In the genomic region with DNA sequence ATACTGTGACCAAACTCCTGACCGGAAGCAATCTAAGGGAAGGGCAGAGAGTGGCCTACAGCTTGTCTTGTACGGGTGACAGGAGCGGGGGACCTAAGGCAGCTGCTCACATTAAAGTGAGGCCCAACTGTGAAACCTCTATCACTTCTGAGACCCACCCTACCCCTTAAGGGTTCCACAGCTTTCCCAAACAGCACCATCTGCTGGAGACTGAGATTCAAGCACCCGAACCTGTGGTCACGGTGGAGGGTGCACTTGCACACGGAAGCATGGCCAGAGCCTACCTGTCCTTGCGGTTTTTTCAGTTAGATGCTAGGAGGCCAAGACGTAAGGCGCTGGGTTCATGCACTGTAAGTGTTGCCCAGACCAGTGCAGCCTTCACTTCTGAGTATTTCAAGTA, we compare ENCODE assay signal across 9 mouse cellular contexts. TPM values are rescaled to one million over a fixed set of nuclear protein-coding genes. Genes with fewer than 3 reads are reported as not detected.
DNase-seq lines count a peak whose midpoint lies in the region; ATAC-seq and TF ChIP-seq lines count a peak whose summit lies in the region.
"Had no signal": no experiment of that assay in that cellular context is flagged by ENCODE, and none has a peak within 500 bp of the region (broad histone marks: within the 10 kb centered on the region; RNA-seq: fewer than 3 reads in every experiment).

No protein-coding gene starts in this region.

- WGBS in liver, embryonic 11.5 days: 75% methylated on average over 9 of the region's 9 CpGs
- WGBS in bone marrow, adult 2 months: 58% methylated on average over 9 of the region's 9 CpGs
- 83% methylated on average over 9 of the region's 9 CpGs for WGBS in limb, embryonic 10.5 days
- WGBS in stomach, embryonic 15.5 days: 69% methylated on average over 9 of the region's 9 CpGs

- no peak overlapping the region for H3K4me2 ChIP-seq in liver, embryonic 11.5 days
- H3K4me2 ChIP-seq in stomach, embryonic 15.5 days: no peak overlapping the region

- H3K27ac ChIP-seq in liver, embryonic 11.5 days (ENCODE audit: low read depth, low read length): no peak overlapping the region
- no peak overlapping the region for H3K27ac ChIP-seq in bone marrow, adult 2 months (ENCODE audit: control insufficient read depth, insufficient read depth, low read depth, low read length, poor library complexity)
- H3K27ac ChIP-seq in limb, embryonic 10.5 days: no peak overlapping the region
- no peak overlapping the region for H3K27ac ChIP-seq in stomach, embryonic 15.5 days

- DNase-seq in embryo, embryonic 10.5 days (ENCODE audit: low spot score): peak; percentile 52
- no peak for DNase-seq in embryo, embryonic 11 days
- DNase-seq in liver: peak; percentile 18
- no peak for DNase-seq in liver, embryonic 11.5 days (ENCODE audit: low spot score)
- peak; percentile 47 for DNase-seq in limb, embryonic 10.5 days (ENCODE audit: low spot score)
- DNase-seq in right cerebral cortex, postnatal 25 days: no peak

- H3K9ac ChIP-seq in liver, embryonic 11.5 days (ENCODE audit: low read depth, low read length): no peak overlapping the region
- H3K9ac ChIP-seq in stomach, embryonic 15.5 days: no peak overlapping the region

- H3K9me3 ChIP-seq in liver, embryonic 11.5 days (ENCODE audit: control insufficient read depth, low read length): no peaks in the 10 kb centered on the region
- H3K9me3 ChIP-seq in limb, embryonic 10.5 days (replicated peaks): no peaks in the 10 kb centered on the region
- no peaks in the 10 kb centered on the region for H3K9me3 ChIP-seq in stomach, embryonic 15.5 days

- H3K4me3 ChIP-seq in liver, embryonic 11.5 days (ENCODE audit: low read depth, low read length): no peak overlapping the region
- no peak overlapping the region for H3K4me3 ChIP-seq in bone marrow, adult 2 months (replicated peaks; ENCODE audit: control insufficient read depth, low read depth, low read length)
- no peak overlapping the region for H3K4me3 ChIP-seq in limb, embryonic 10.5 days
- H3K4me3 ChIP-seq in stomach, embryonic 15.5 days (replicated peaks): no peak overlapping the region
- H3K4me3 ChIP-seq: myocyte had no signal

- no peak for ATAC-seq in liver, embryonic 11.5 days (replicated peaks; ENCODE audit: low FRiP score)
- peak; percentile 40; the same call in 1 of the 2 replicates for ATAC-seq in stomach, embryonic 15.5 days (ENCODE audit: insufficient read depth, low FRiP score, low read depth)

- H3K36me3 ChIP-seq in liver, embryonic 11.5 days (ENCODE audit: control insufficient read depth, insufficient read depth, low read length): peaks cover 29% of the 10 kb centered on the region
- peaks cover 76% of the 10 kb centered on the region for H3K36me3 ChIP-seq in limb, embryonic 10.5 days
- H3K36me3 ChIP-seq in stomach, embryonic 15.5 days: peaks cover 11% of the 10 kb centered on the region

- peaks cover 5% of the 10 kb centered on the region for H3K4me1 ChIP-seq in liver, embryonic 11.5 days (replicated peaks; ENCODE audit: control insufficient read depth, insufficient read depth, low read length)
- H3K4me1 ChIP-seq in bone marrow, adult 2 months (ENCODE audit: control insufficient read depth, insufficient read depth, low read length): no peaks in the 10 kb centered on the region; the same call in none of the 2 replicates
- H3K4me1 ChIP-seq in limb, embryonic 10.5 days: peaks cover 7% of the 10 kb centered on the region
- no peaks in the 10 kb centered on the region for H3K4me1 ChIP-seq in stomach, embryonic 15.5 days

- no peaks in the 10 kb centered on the region for H3K27me3 ChIP-seq in liver, embryonic 11.5 days (replicated peaks; ENCODE audit: control insufficient read depth, insufficient read depth, low read length)
- H3K27me3 ChIP-seq in limb, embryonic 10.5 days (ENCODE audit: low read depth, poor library complexity, severe bottlenecking): no peaks in the 10 kb centered on the region
- H3K27me3 ChIP-seq in stomach, embryonic 15.5 days (replicated peaks): no peaks in the 10 kb centered on the region

- TF ChIP-seq CTCF in bone marrow, adult 2 months (IDR thresholded peaks at IDR 0.05; ENCODE audit: control insufficient read depth, insufficient read depth, low read length): peak; percentile 44; the same call in 1 of the 2 replicates

- TF ChIP-seq POLR2A in bone marrow, adult 2 months (IDR thresholded peaks at IDR 0.05; ENCODE audit: borderline replicate concordance, control insufficient read depth, low read depth, low read length): no peak

RNA-seq across cellular contexts. Expression of a gene that starts 18.3 kb away (rescaled TPM):
- polyA plus RNA-seq in liver, embryonic 11.5 days (2014; fragmentation: Nextera tagmentation; extraction: Ambion mirVana): 0.67 and 0.96 TPM in 2 replicates
- not detected in 2 replicates for polyA plus RNA-seq in bone marrow, adult 2 months (2011; ENCODE audit: insufficient read depth, insufficient read length, low replicate concordance, missing spikeins)
- polyA plus RNA-seq in limb, embryonic 10.5 days (2016; fragmentation: Nextera tagmentation; extraction: Ambion mirVana): 0.39 and 2.9 TPM in 2 replicates
- polyA plus RNA-seq in stomach, embryonic 15.5 days (2015; fragmentation: Nextera tagmentation; extraction: Ambion mirVana): 0.77 and 2.3 TPM in 2 replicates

RNA-seq across cellular contexts. Expression of a gene that starts 58.8 kb away (rescaled TPM):
- polyA plus RNA-seq in liver, embryonic 11.5 days (2014; fragmentation: Nextera tagmentation; extraction: Ambion mirVana): 0.64 and 1.0 TPM in 2 replicates
- 1.0 and 1.5 TPM in 2 replicates for polyA plus RNA-seq in bone marrow, adult 2 months (2011; ENCODE audit: insufficient read depth, insufficient read length, low replicate concordance, missing spikeins)
- 0.14 and 0.28 TPM in 2 replicates for polyA plus RNA-seq in limb, embryonic 10.5 days (2016; fragmentation: Nextera tagmentation; extraction: Ambion mirVana)
- 1.9 and 2.2 TPM in 2 replicates for polyA plus RNA-seq in stomach, embryonic 15.5 days (2015; fragmentation: Nextera tagmentation; extraction: Ambion mirVana)

Comparison
In these comparisons a context has a peak if more than half of its experiments do, and no peak if none do; other contexts are left out.
1. DNase-seq: peak in embryo, embryonic 10.5 days (single experiment), liver (single experiment) and limb, embryonic 10.5 days (single experiment); none in embryo, embryonic 11 days (single experiment), liver, embryonic 11.5 days (single experiment) and right cerebral cortex, postnatal 25 days (single experiment).